8 mouse cellular contexts compared by ENCODE assay signal in genomic region chr3:53863383-53864220, GRCm38 (mm10). TPM values are rescaled to one million over a fixed set of nuclear protein-coding genes. Genes with fewer than 3 reads are reported as not detected.
DNase-seq lines count a peak whose midpoint lies in the region; ATAC-seq and TF ChIP-seq lines count a peak whose summit lies in the region.

Gene Ufm1 (minus strand): TSS chr3:53863830.

- no peaks in the 10 kb centered on the region for H3K27me3 ChIP-seq in embryonic facial prominence, embryonic 13.5 days
- no peaks in the 10 kb centered on the region for H3K27me3 ChIP-seq in kidney, adult 2 months (replicated peaks; ENCODE audit: control insufficient read depth, insufficient read depth, low read length)
- no peaks in the 10 kb centered on the region for H3K27me3 ChIP-seq in limb, embryonic 12.5 days
- no peaks in the 10 kb centered on the region for H3K27me3 ChIP-seq in midbrain, embryonic 15.5 days (replicated peaks)
- no peaks in the 10 kb centered on the region for H3K27me3 ChIP-seq in spleen, adult 2 months (ENCODE audit: control insufficient read depth, insufficient read depth, low read length)

- no peaks in the 10 kb centered on the region for H3K9me3 ChIP-seq in embryonic facial prominence, embryonic 13.5 days
- H3K9me3 ChIP-seq in limb, embryonic 12.5 days = no peaks in the 10 kb centered on the region
- H3K9me3 ChIP-seq in midbrain, embryonic 15.5 days = no peaks in the 10 kb centered on the region

- peak; percentile 95 for ATAC-seq in embryonic facial prominence, embryonic 13.5 days (ENCODE audit: insufficient number of reproducible peaks, insufficient read depth, low FRiP score, low TSS enrichment, low read depth)
- peak; percentile 97 for ATAC-seq in limb, embryonic 12.5 days (ENCODE audit: insufficient number of reproducible peaks, insufficient read depth, low FRiP score, low TSS enrichment, low read depth)
- ATAC-seq in midbrain, embryonic 15.5 days (replicated peaks) = peak; percentile 99

- WGBS in embryonic facial prominence, embryonic 13.5 days = under 1% methylated on average over 58 of the region's 58 CpGs
- under 1% methylated on average over 58 of the region's 58 CpGs for WGBS in kidney, adult 2 months
- WGBS in limb, embryonic 12.5 days = under 1% methylated on average over 58 of the region's 58 CpGs
- WGBS in midbrain, embryonic 15.5 days = under 1% methylated on average over 58 of the region's 58 CpGs
- WGBS in spleen, adult 2 months = under 1% methylated on average over 58 of the region's 58 CpGs

- no peak for TF ChIP-seq CTCF in kidney, adult 2 months (conservative IDR thresholded peaks at IDR 0.05; ENCODE audit: insufficient read depth, insufficient read length, low read depth, low read length)
- no peak for TF ChIP-seq CTCF in spleen, adult 2 months (IDR thresholded peaks at IDR 0.05; ENCODE audit: extremely low read depth, insufficient read depth, insufficient read length, insufficient replicate concordance)

- H3K4me3 ChIP-seq in embryonic facial prominence, embryonic 13.5 days = peak within 1 kb of the TSS; percentile 96
- H3K4me3 ChIP-seq in kidney, adult 2 months (ENCODE audit: insufficient read depth, low read depth, low read length) = peak within 1 kb of the TSS; percentile 75
- peak within 1 kb of the TSS; percentile 93 for H3K4me3 ChIP-seq in limb, embryonic 12.5 days (replicated peaks)
- peak within 1 kb of the TSS; percentile 90 for H3K4me3 ChIP-seq in midbrain, embryonic 15.5 days
- peak within 1 kb of the TSS; percentile 70 for H3K4me3 ChIP-seq in spleen, adult 2 months (ENCODE audit: extremely low read depth, insufficient read depth, insufficient read length)

- TF ChIP-seq POLR2A in kidney, adult 2 months (IDR thresholded peaks at IDR 0.05; ENCODE audit: low read depth, low read length) = no peak
- TF ChIP-seq POLR2A in spleen, adult 2 months (IDR thresholded peaks at IDR 0.05; ENCODE audit: low read depth, low read length) = peak; percentile 22

- H3K27ac ChIP-seq in embryonic facial prominence, embryonic 13.5 days = peak within 1 kb of the TSS; percentile 44; the same call in 1 of the 2 replicates
- peak within 1 kb of the TSS; percentile 87 for H3K27ac ChIP-seq in kidney, adult 2 months (ENCODE audit: insufficient read depth, low read depth, low read length)
- peak within 1 kb of the TSS; percentile 42; the same call in 1 of the 2 replicates for H3K27ac ChIP-seq in limb, embryonic 12.5 days
- H3K27ac ChIP-seq in midbrain, embryonic 15.5 days = peak within 1 kb of the TSS; percentile 71
- H3K27ac ChIP-seq in spleen, adult 2 months (ENCODE audit: insufficient read depth, low read length) = peak within 1 kb of the TSS; percentile 85

- peaks cover 8% of the 10 kb centered on the region for H3K4me1 ChIP-seq in embryonic facial prominence, embryonic 13.5 days
- peaks cover 5% of the 10 kb centered on the region for H3K4me1 ChIP-seq in kidney, adult 2 months (ENCODE audit: control insufficient read depth, insufficient read depth, low read length)
- peaks cover 10% of the 10 kb centered on the region for H3K4me1 ChIP-seq in limb, embryonic 12.5 days (replicated peaks)
- H3K4me1 ChIP-seq in midbrain, embryonic 15.5 days = peaks cover 10% of the 10 kb centered on the region
- H3K4me1 ChIP-seq in spleen, adult 2 months (ENCODE audit: control insufficient read depth, insufficient read depth, insufficient read length) = peaks cover 5% of the 10 kb centered on the region; the same call in 1 of the 2 replicates

- H3K9ac ChIP-seq in embryonic facial prominence, embryonic 13.5 days = peak within 1 kb of the TSS; percentile 87
- peak within 1 kb of the TSS; percentile 79 for H3K9ac ChIP-seq in limb, embryonic 12.5 days (replicated peaks)
- H3K9ac ChIP-seq in midbrain, embryonic 15.5 days = peak within 1 kb of the TSS; percentile 65

- peak within 1 kb of the TSS; percentile 91 for H3K4me2 ChIP-seq in embryonic facial prominence, embryonic 13.5 days
- H3K4me2 ChIP-seq in limb, embryonic 12.5 days = peak within 1 kb of the TSS; percentile 85
- peak within 1 kb of the TSS; percentile 79 for H3K4me2 ChIP-seq in midbrain, embryonic 15.5 days

- H3K36me3 ChIP-seq in embryonic facial prominence, embryonic 13.5 days = peaks cover 31% of the 10 kb centered on the region
- H3K36me3 ChIP-seq in kidney, adult 2 months (ENCODE audit: control insufficient read depth, insufficient read depth, low read length) = peaks cover 2% of the 10 kb centered on the region
- H3K36me3 ChIP-seq in limb, embryonic 12.5 days = peaks cover 33% of the 10 kb centered on the region
- H3K36me3 ChIP-seq in midbrain, embryonic 15.5 days (replicated peaks) = peaks cover 24% of the 10 kb centered on the region; the same call in 1 of the 2 replicates
- peaks cover 17% of the 10 kb centered on the region for H3K36me3 ChIP-seq in spleen, adult 2 months (ENCODE audit: control insufficient read depth, insufficient read depth, low read length)

- DNase-seq in 3134 (ENCODE audit: extremely low read depth, insufficient read length, low spot score) = peak; percentile 94
- DNase-seq in adrenal gland, postnatal 36 days = peak; percentile 95
- peak; percentile 93 to 97 for DNase-seq in heart, adult 18-20 months
- DNase-seq in kidney, adult 2 months = peak; percentile 97
- DNase-seq in spleen, adult 2 months (ENCODE audit: low read depth in 1 of 2, low spot score in 2 of 2) = peak; percentile 90 to 92

RNA-seq across cellular contexts. Expression of gene Ufm1, which starts in this region (rescaled TPM):
- total RNA-seq in adrenal gland, postnatal 36 days (2021) = 100 to 1,000 TPM in 1 of 2 experiments, 10 to 100 TPM in 1; 96.2 to 110 TPM
- polyA plus RNA-seq in embryonic facial prominence, embryonic 13.5 days (2015; fragmentation: Nextera tagmentation; extraction: Ambion mirVana) = 87.4 and 113 TPM in 2 replicates
- total RNA-seq in heart, adult 18-20 months (2021) = 10 to 100 TPM; 47.5 to 55.7 TPM
- polyA plus RNA-seq in kidney, adult 2 months (2012; rRNA removed) = 13.9 and 26.4 TPM in 2 replicates
- 87.9 and 94.9 TPM in 2 replicates for polyA plus RNA-seq in limb, embryonic 12.5 days (2016; fragmentation: Nextera tagmentation; extraction: Ambion mirVana)
- 84.8 and 87.2 TPM in 2 replicates for polyA plus RNA-seq in midbrain, embryonic 15.5 days (2015; fragmentation: Nextera tagmentation; extraction: Ambion mirVana)
- polyA plus RNA-seq in spleen, adult 2 months (2012; rRNA removed) = 1.9 and 3.1 TPM in 2 replicates

Comparison
In these comparisons a context has a peak if more than half of its experiments do, and no peak if none do; other contexts are left out.
1. Peak in every context shown above with its lines: DNase-seq, ATAC-seq, H3K4me3 ChIP-seq and H3K27ac ChIP-seq.